Mouse (Mus musculus): Measurements from ENCODE around the gene Cdca7l. TPM values are rescaled to one million over a fixed set of nuclear protein-coding genes. Genes with fewer than 3 reads are reported as not detected.
"Not testable (repeated sequence)": the region's sequence is repeated elsewhere in the genome, so short reads cannot be mapped to it uniquely, and the experiment has no call there.

Cdca7l gene
- polyA plus RNA-seq, 1 experiment from 2014 or later, result 6.7 TPM

DNA sequence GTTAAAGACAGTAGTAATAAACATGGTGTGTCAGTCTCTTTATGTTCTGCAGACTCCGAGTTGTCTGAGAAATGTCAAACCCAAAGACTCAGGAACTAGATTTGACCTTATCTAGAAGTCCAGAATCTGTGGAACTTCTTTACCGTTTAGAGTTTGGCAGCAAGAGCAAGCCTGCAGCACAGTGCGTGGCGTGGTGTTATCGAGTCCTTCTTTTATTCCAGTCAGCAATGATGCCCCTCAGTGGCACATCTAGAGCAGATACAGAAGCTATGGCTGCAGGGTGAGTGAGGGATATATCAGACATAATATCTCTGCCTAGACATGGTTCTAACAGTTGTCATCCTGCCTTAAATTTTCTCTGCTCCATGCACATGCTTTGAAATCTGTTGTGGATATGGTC lies 58.6 kb downstream of the Cdca7l start:
- no peak for TF ChIP-seq CTCF (IDR thresholded peaks at IDR 0.05)
- TF ChIP-seq EP300 (IDR thresholded peaks at IDR 0.05), result no peak
- no peak for ATAC-seq
- H3K36me3 ChIP-seq (ENCODE audit: insufficient read depth, low read length), result no peaks in the 10 kb centered on the region
- no peaks in the 10 kb centered on the region for H3K9me3 ChIP-seq (ENCODE audit: low read length)
- no peak overlapping the region for H3K27ac ChIP-seq (ENCODE audit: low read length)
- no peak for DNase-seq (ENCODE audit: low spot score)
- 72% methylated on average over 5 of the region's 5 CpGs for WGBS
- no peaks in the 10 kb centered on the region for H3K4me1 ChIP-seq (ENCODE audit: insufficient read depth, low read depth, low read length)
- H3K4me2 ChIP-seq (replicated peaks; ENCODE audit: low read depth, low read length), result no peak overlapping the region
- no peaks in the 10 kb centered on the region for H3K27me3 ChIP-seq (replicated peaks; ENCODE audit: insufficient read depth, low read length)
- no peak overlapping the region for H3K4me3 ChIP-seq (ENCODE audit: low read depth, low read length)
- H3K9ac ChIP-seq (replicated peaks; ENCODE audit: low read depth), result no peak overlapping the region

- Histone ChIP-seq H3K9me3 (ENCODE audit: low read length) (no peaks in the 10 kb centered on the region), H3K9ac (replicated peaks; ENCODE audit: low read depth) (no peak overlapping the region), H3K4me3 (ENCODE audit: low read depth, low read length) (no peak overlapping the region), H3K27ac (ENCODE audit: low read length) (no peak overlapping the region), H3K27me3 (replicated peaks; ENCODE audit: insufficient read depth, low read length) (no peaks in the 10 kb centered on the region), H3K4me1 (ENCODE audit: insufficient read depth, low read depth, low read length) (no peaks in the 10 kb centered on the region), H3K36me3 (ENCODE audit: insufficient read depth, low read length) (no peaks in the 10 kb centered on the region), H3K4me2 (replicated peaks; ENCODE audit: low read depth, low read length) (no peak overlapping the region)
- no peak for TF ChIP-seq CTCF (IDR thresholded peaks at IDR 0.05)
- no peak for TF ChIP-seq EP300 (IDR thresholded peaks at IDR 0.05)
- DNase-seq (ENCODE audit: low spot score) (no peak), ATAC-seq (no peak)
- WGBS, result 69% methylated on average over 4 of the region's 4 CpGs
Measured at GRCm38 (mm10) chr12:117867708-117868564, 63.8 kb downstream of the Cdca7l start.

DNA sequence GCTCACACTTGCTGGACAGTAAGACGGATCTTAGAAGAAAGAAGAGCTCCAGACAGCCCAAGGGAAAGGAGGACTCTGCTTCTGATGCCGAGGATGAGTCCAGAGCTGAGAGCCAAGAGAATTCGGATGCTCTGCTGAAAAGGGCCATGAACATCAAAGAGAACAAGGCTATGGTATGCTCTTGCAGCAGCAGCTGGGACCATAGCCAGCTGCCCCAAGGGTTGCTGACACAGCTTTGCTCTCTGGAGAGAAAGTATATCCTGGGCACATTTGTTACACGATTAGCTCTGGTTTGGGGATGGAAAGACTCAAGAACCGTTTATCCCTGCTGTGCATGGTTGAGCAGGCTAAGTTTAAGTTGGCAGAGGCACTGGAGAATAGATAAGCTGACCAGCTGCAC lies 68.2 kb downstream of the Cdca7l start:
- DNase-seq (ENCODE audit: low spot score) (no peak), ATAC-seq (no peak)
- Histone ChIP-seq H3K27ac (ENCODE audit: low read length) (no peak overlapping the region), H3K36me3 (ENCODE audit: insufficient read depth, low read length) (no peaks in the 10 kb centered on the region), H3K4me1 (ENCODE audit: insufficient read depth, low read depth, low read length) (no peaks in the 10 kb centered on the region), H3K9me3 (ENCODE audit: low read length) (no peaks in the 10 kb centered on the region), H3K9ac (replicated peaks; ENCODE audit: low read depth) (no peak overlapping the region), H3K4me3 (ENCODE audit: low read depth, low read length) (no peak overlapping the region), H3K4me2 (replicated peaks; ENCODE audit: low read depth, low read length) (no peak overlapping the region), H3K27me3 (replicated peaks; ENCODE audit: insufficient read depth, low read length) (no peaks in the 10 kb centered on the region)
- TF ChIP-seq EP300 (IDR thresholded peaks at IDR 0.05) (no peak), CTCF (IDR thresholded peaks at IDR 0.05) (no peak)
- 70% methylated on average over 5 of the region's 5 CpGs for WGBS

DNA sequence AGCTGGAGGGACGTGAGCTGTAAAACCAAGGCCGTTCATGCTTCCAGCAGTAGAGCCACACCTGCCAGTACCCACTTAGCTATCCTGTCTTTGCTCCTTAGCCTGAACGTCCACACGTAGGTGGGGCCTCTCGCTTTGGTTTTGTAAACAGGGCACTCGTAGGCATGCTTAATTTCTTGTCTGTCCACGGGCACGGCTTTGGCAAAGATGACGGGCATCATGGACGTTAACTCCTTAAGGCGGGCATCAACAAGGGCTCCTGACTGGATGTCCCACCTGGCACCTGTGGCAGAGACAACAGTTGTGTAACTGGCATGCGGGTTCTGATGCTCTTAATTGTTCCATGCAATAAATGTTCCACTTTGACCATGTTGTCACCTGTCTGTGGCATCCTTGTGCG lies 74.3 kb downstream of the Cdca7l start:
- no peak for DNase-seq (ENCODE audit: low spot score)
- TF ChIP-seq CTCF (IDR thresholded peaks at IDR 0.05) (no peak), EP300 (IDR thresholded peaks at IDR 0.05) (no peak)
- ATAC-seq, result no peak
- Histone ChIP-seq H3K9ac (replicated peaks; ENCODE audit: low read depth) (no peak overlapping the region), H3K4me1 (ENCODE audit: insufficient read depth, low read depth, low read length) (no peaks in the 10 kb centered on the region), H3K4me3 (ENCODE audit: low read depth, low read length) (no peak overlapping the region), H3K36me3 (ENCODE audit: insufficient read depth, low read length) (no peaks in the 10 kb centered on the region), H3K27me3 (replicated peaks; ENCODE audit: insufficient read depth, low read length) (no peaks in the 10 kb centered on the region), H3K27ac (ENCODE audit: low read length) (no peak overlapping the region), H3K4me2 (replicated peaks; ENCODE audit: low read depth, low read length) (no peak overlapping the region), H3K9me3 (ENCODE audit: low read length) (no peaks in the 10 kb centered on the region)
- WGBS, result 91% methylated on average over 13 of the region's 13 CpGs

DNA sequence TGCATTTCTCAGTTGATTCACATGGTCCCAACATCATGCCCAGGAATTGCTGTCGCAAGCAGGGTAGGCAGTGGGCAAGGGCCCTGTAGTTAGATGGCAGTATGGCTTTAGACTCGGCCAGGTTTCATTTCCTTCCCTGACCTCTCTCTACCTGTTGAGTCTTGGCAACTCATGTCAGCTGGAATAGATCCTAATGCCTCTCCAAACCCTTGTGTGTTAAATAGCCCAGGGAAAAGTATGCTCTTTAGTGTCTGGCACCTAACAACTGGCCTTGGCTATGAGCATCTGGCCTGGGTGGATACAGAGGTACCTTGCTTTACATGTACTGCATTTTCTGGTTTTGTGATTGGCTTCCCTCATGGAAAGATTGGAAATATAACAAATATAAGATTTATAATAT lies 80.5 kb downstream of the Cdca7l start:
- no peaks in the 10 kb centered on the region for H3K36me3 ChIP-seq (ENCODE audit: insufficient read depth, low read length)
- DNase-seq (ENCODE audit: low spot score) (no peak), ATAC-seq (no peak)
- no peaks in the 10 kb centered on the region for H3K27me3 ChIP-seq (replicated peaks; ENCODE audit: insufficient read depth, low read length)
- no peak overlapping the region for H3K4me2 ChIP-seq (replicated peaks; ENCODE audit: low read depth, low read length)
- WGBS, result 83% methylated on average over 2 of the region's 2 CpGs
- no peak overlapping the region for H3K4me3 ChIP-seq (ENCODE audit: low read depth, low read length)
- H3K9ac ChIP-seq (replicated peaks; ENCODE audit: low read depth), result no peak overlapping the region
- TF ChIP-seq EP300 (IDR thresholded peaks at IDR 0.05) (no peak), CTCF (IDR thresholded peaks at IDR 0.05) (no peak)
- H3K27ac ChIP-seq (ENCODE audit: low read length), result no peak overlapping the region
- no peaks in the 10 kb centered on the region for H3K4me1 ChIP-seq (ENCODE audit: insufficient read depth, low read depth, low read length)
- H3K9me3 ChIP-seq (ENCODE audit: low read length), result no peaks in the 10 kb centered on the region

DNA sequence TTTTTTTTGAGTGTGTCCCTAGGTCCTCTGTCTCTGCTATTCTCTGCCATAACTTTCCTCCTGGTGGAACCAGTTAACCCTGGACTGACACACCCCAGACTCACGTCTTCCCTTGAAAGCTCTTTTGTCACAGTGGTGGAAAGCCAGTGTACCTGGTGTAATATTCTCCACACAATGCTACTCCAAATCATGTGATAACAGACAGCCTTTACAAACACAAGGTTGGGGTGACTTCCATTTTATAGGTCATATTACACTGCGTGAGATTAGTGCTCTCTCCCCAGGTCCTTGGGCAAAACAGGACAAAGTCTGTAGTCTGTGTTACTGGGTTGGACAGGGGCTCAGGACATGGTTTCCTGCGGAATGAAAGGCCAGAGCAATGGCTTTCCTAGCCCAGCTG lies 83.3 kb downstream of the Cdca7l start:
- TF ChIP-seq EP300 (IDR thresholded peaks at IDR 0.05) (no peak), CTCF (IDR thresholded peaks at IDR 0.05) (no peak)
- 69% methylated on average over 3 of the region's 3 CpGs for WGBS

GRCm38 (mm10) chr12:117900798-117901197 lies 96.7 kb downstream of the Cdca7l start:
- not testable (repeated sequence) for H3K27me3 ChIP-seq (replicated peaks; ENCODE audit: insufficient read depth, low read length); H3K4me3 ChIP-seq (ENCODE audit: low read depth, low read length); H3K9ac ChIP-seq (replicated peaks; ENCODE audit: low read depth); H3K4me2 ChIP-seq (replicated peaks; ENCODE audit: low read depth, low read length); ATAC-seq; H3K4me1 ChIP-seq (ENCODE audit: insufficient read depth, low read depth, low read length); H3K9me3 ChIP-seq (ENCODE audit: low read length); DNase-seq (ENCODE audit: low spot score); H3K36me3 ChIP-seq (ENCODE audit: insufficient read depth, low read length); H3K27ac ChIP-seq (ENCODE audit: low read length)
- WGBS, result no CpG with 5 or more reads among the region's 4 CpGs

More for the DNA sequence above, 83.3 kb downstream of the Cdca7l start:
- no peak for ATAC-seq
- Histone ChIP-seq H3K36me3 (ENCODE audit: insufficient read depth, low read length) (no peaks in the 10 kb centered on the region), H3K4me2 (replicated peaks; ENCODE audit: low read depth, low read length) (no peak overlapping the region), H3K9ac (replicated peaks; ENCODE audit: low read depth) (no peak overlapping the region), H3K4me1 (ENCODE audit: insufficient read depth, low read depth, low read length) (no peaks in the 10 kb centered on the region), H3K9me3 (ENCODE audit: low read length) (no peaks in the 10 kb centered on the region), H3K27ac (ENCODE audit: low read length) (no peak overlapping the region), H3K4me3 (ENCODE audit: low read depth, low read length) (no peak overlapping the region), H3K27me3 (replicated peaks; ENCODE audit: insufficient read depth, low read length) (no peaks in the 10 kb centered on the region)
- DNase-seq (ENCODE audit: low spot score), result no peak

DNA sequence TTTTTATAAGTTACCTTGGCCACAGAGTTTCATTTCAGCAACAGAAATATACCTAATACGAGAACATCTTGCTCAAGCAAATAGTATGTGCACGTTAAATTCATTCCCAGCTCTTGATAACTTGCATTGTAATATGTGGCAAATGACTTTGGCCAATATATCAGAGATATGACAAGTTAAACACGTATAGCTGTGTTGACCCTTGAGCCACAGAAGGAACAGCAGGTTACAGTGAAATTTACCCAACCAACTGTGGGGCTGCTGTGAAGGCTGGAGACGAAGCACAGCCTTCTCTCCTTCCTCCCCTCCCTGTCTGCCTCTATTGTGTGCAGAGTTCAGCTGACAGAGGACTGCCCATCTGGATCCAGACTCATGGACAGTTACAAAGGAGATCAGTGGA lies 97.3 kb downstream of the Cdca7l start:
- not testable (repeated sequence) for H3K27me3 ChIP-seq (replicated peaks; ENCODE audit: insufficient read depth, low read length); H3K9me3 ChIP-seq (ENCODE audit: low read length); H3K36me3 ChIP-seq (ENCODE audit: insufficient read depth, low read length); DNase-seq (ENCODE audit: low spot score); H3K27ac ChIP-seq (ENCODE audit: low read length); H3K9ac ChIP-seq (replicated peaks; ENCODE audit: low read depth); H3K4me2 ChIP-seq (replicated peaks; ENCODE audit: low read depth, low read length); H3K4me3 ChIP-seq (ENCODE audit: low read depth, low read length); H3K4me1 ChIP-seq (ENCODE audit: insufficient read depth, low read depth, low read length); ATAC-seq
- WGBS, result 40% methylated on average over 1 of the region's 4 CpGs
